Mouse (Mus musculus) liver, adult 2 months (tissue): Measurements from ENCODE around the gene Usp7.

Experiments used
- CTCF ChIP-seq: fragments of 200-500 bp; IDR thresholded peaks from 2 replicates; pipeline ENCODE4 v1.5.1; 2011; ENCODE audit warnings: low read depth, low read length, control low read depth
- POLR2A ChIP-seq: fragments of 200-500 bp; IDR thresholded peaks from 2 replicates; pipeline ENCODE4 v1.6.1; 2011; ENCODE audit warnings: low read length, control low read depth; ENCODE audit not compliant: insufficient read depth; ENCODE audit errors: extremely low read depth

GRCm38 (mm10) chr16:8743989-8744388, 48.1 kb downstream of the Usp7 start:
- TF ChIP-seq POLR2A = no peak
- no peak for TF ChIP-seq CTCF
